Mouse (Mus musculus): ENCODE measurements around the gene Rbbp5.

GRCm38 (mm10) chr1:132532521-132532920 is 55.4 kb downstream of the Rbbp5 start:
- TF ChIP-seq CTCF (IDR thresholded peaks at IDR 0.05; ENCODE audit: extremely low read depth, insufficient read depth, low read length) = no peak
- no peak for TF ChIP-seq POLR2A (IDR thresholded peaks at IDR 0.05; ENCODE audit: extremely low read depth, insufficient read depth, low read length)
